Mouse (Mus musculus): ENCODE data around the gene Mroh2a. TPM values are rescaled to one million over a fixed set of nuclear protein-coding genes. Genes with fewer than 3 reads are reported as not detected.
A peak's percentile ranks its signal among the peaks of the same experiment; 100 is the strongest.

The Mroh2a gene
- polyA plus RNA-seq, 1 experiment = 0.42 TPM

DNA sequence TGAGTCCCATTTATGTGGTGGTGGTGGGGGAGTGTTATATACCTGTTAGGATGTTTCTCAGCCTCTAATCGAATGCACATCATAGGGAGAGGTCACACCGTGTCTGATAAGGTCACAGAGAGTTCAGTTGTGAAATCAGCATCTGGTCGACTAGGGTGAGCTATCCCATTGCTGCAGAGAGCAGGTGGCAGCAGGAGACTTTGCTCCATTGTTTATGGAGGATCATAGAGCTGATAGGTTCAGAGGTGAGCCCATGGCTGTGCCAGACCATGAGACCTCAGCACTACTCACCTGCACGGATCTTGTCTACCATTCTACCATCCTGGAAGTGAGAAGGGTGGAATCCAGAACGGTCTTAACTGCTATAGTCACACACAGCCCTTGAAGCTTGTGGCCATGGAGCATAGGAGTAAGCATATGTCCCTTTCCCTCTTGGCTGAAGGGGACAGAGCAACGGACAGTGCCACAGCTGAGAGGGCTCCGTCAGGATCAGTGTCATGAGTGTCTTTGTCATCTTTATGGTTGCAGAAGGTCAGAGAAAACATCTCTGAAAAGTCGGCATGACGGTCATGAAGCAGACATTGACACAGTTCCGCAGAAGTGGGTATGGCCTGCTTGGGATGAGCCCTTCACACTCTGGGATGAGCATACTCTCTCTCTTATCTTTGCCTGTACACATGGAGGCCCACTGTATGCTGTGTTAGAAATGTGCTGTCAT is 57.6 kb downstream of the Mroh2a start:
- Histone ChIP-seq H3K4me1 (ENCODE audit: control insufficient read depth, insufficient read depth, insufficient read length) (peaks cover 4% of the 10 kb centered on the region; the same call in 1 of the 2 replicates), H3K27me3 (ENCODE audit: control insufficient read depth, insufficient read depth, low read length) (no peaks in the 10 kb centered on the region), H3K4me3 (ENCODE audit: extremely low read depth, insufficient read depth, insufficient read length) (no peak overlapping the region), H3K27ac (ENCODE audit: insufficient read depth, low read length) (no peak overlapping the region), H3K36me3 (ENCODE audit: control insufficient read depth, insufficient read depth, low read length) (no peaks in the 10 kb centered on the region)
- 62% methylated on average over 10 of the region's 10 CpGs for WGBS
- no peak for DNase-seq (ENCODE audit: low read depth in 1 of 2, low spot score in 2 of 2)
- TF ChIP-seq CTCF (IDR thresholded peaks at IDR 0.05; ENCODE audit: extremely low read depth, insufficient read depth, insufficient read length, insufficient replicate concordance) (no peak), POLR2A (IDR thresholded peaks at IDR 0.05; ENCODE audit: low read depth, low read length) (no peak)

DNA sequence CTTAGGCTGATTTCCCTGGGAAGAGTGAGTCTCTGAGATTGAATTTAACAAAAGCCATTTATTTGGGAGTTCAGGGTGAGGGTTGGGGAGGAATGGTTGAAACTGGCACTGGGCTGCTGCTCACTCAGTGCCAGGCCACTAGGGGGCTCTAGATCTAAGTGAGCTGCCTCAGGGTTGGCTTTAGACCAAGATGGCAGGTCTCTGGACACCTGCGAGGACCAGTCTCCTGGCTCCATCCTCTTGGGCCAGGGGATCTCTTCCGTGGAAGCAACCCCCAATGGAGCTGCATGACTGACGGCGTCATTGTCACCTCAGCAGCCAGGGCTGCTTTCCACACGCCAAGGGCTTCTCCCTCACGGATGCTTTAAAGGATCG is 58.1 kb downstream of the Mroh2a start:
- H3K27me3 ChIP-seq (ENCODE audit: control insufficient read depth, insufficient read depth, low read length) = no peaks in the 10 kb centered on the region
- H3K27ac ChIP-seq (ENCODE audit: insufficient read depth, low read length) = no peak overlapping the region
- peaks cover 4% of the 10 kb centered on the region; the same call in 1 of the 2 replicates for H3K4me1 ChIP-seq (ENCODE audit: control insufficient read depth, insufficient read depth, insufficient read length)
- H3K4me3 ChIP-seq (ENCODE audit: extremely low read depth, insufficient read depth, insufficient read length) = no peak overlapping the region
- no peak for DNase-seq (ENCODE audit: low read depth in 1 of 2, low spot score in 2 of 2)
- H3K36me3 ChIP-seq (ENCODE audit: control insufficient read depth, insufficient read depth, low read length) = no peaks in the 10 kb centered on the region
- WGBS = 64% methylated on average over 7 of the region's 7 CpGs
- no peak for TF ChIP-seq POLR2A (IDR thresholded peaks at IDR 0.05; ENCODE audit: low read depth, low read length)
- no peak for TF ChIP-seq CTCF (IDR thresholded peaks at IDR 0.05; ENCODE audit: extremely low read depth, insufficient read depth, insufficient read length, insufficient replicate concordance)

DNA sequence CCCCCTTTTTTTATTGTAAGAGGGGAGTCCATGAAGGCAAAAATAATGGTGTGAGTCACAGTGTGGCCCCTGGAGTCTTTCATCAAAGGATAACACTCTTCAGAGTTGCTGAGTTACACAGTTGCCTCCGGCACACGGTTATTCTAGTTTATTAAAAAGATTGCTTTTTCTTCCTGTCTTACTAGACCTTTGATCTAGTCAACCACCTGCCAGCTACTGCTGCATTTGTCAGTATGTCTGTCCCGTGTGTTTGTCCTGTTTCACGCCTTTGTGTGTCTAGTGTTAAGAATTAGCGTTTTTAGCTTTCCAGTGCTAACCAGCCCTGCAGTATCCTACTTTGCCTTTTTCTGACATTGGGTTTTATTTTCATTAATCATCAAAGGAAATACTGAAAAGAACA is 58.9 kb downstream of the Mroh2a start:
- Histone ChIP-seq H3K27ac (ENCODE audit: insufficient read depth, low read length) (no peak overlapping the region), H3K36me3 (ENCODE audit: control insufficient read depth, insufficient read depth, low read length) (no peaks in the 10 kb centered on the region), H3K4me1 (ENCODE audit: control insufficient read depth, insufficient read depth, insufficient read length) (peaks cover 4% of the 10 kb centered on the region; the same call in 1 of the 2 replicates), H3K4me3 (ENCODE audit: extremely low read depth, insufficient read depth, insufficient read length) (no peak overlapping the region), H3K27me3 (ENCODE audit: control insufficient read depth, insufficient read depth, low read length) (no peaks in the 10 kb centered on the region)
- TF ChIP-seq CTCF (IDR thresholded peaks at IDR 0.05; ENCODE audit: extremely low read depth, insufficient read depth, insufficient read length, insufficient replicate concordance) (no peak), POLR2A (IDR thresholded peaks at IDR 0.05; ENCODE audit: low read depth, low read length) (no peak)
- no peak for DNase-seq (ENCODE audit: low read depth in 1 of 2, low spot score in 2 of 2)
- WGBS = 64% methylated on average over 5 of the region's 5 CpGs

DNA sequence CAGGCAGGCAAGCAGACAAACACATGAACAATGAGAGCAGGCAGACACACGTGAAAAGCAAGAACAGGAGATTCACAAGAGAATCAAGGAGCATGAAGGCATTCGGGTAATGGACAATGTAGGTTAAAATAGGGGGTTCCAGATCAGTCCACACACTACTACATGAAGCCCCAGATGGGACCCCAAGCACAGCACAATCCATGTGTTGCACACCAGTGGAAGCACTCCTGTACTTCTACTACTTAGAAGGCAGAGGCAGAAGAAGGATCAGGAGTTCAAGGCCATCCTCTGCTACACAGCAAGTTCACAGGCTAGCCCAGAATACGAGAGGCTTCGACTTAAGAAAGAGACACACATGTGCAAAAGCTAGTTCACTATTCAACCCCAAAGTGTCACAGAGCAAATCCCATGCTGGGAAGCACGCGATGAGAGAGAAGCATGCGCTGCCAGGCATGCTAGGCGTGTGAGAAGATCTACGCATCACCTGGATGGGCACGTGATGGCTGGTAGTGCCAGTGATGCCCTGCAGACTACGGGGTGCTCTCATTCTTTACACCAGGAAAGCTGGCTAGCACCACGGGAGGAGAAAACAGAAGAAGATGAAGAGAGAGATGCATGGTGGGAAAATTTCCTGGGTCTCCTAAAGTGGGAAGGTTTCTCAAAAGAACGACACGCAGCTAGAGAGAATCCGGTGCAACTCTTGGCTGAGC is 59.5 kb downstream of the Mroh2a start:
- Histone ChIP-seq H3K27ac (ENCODE audit: insufficient read depth, low read length) (no peak overlapping the region), H3K36me3 (ENCODE audit: control insufficient read depth, insufficient read depth, low read length) (no peaks in the 10 kb centered on the region), H3K27me3 (ENCODE audit: control insufficient read depth, insufficient read depth, low read length) (no peaks in the 10 kb centered on the region), H3K4me3 (ENCODE audit: extremely low read depth, insufficient read depth, insufficient read length) (no peak overlapping the region), H3K4me1 (ENCODE audit: control insufficient read depth, insufficient read depth, insufficient read length) (peaks cover 4% of the 10 kb centered on the region; the same call in 1 of the 2 replicates)
- 82% methylated on average over 15 of the region's 15 CpGs for WGBS
- no peak for TF ChIP-seq POLR2A (IDR thresholded peaks at IDR 0.05; ENCODE audit: low read depth, low read length)
- TF ChIP-seq CTCF (IDR thresholded peaks at IDR 0.05; ENCODE audit: extremely low read depth, insufficient read depth, insufficient read length, insufficient replicate concordance) = no peak
- DNase-seq (ENCODE audit: low read depth in 1 of 2, low spot score in 2 of 2) = no peak

DNA sequence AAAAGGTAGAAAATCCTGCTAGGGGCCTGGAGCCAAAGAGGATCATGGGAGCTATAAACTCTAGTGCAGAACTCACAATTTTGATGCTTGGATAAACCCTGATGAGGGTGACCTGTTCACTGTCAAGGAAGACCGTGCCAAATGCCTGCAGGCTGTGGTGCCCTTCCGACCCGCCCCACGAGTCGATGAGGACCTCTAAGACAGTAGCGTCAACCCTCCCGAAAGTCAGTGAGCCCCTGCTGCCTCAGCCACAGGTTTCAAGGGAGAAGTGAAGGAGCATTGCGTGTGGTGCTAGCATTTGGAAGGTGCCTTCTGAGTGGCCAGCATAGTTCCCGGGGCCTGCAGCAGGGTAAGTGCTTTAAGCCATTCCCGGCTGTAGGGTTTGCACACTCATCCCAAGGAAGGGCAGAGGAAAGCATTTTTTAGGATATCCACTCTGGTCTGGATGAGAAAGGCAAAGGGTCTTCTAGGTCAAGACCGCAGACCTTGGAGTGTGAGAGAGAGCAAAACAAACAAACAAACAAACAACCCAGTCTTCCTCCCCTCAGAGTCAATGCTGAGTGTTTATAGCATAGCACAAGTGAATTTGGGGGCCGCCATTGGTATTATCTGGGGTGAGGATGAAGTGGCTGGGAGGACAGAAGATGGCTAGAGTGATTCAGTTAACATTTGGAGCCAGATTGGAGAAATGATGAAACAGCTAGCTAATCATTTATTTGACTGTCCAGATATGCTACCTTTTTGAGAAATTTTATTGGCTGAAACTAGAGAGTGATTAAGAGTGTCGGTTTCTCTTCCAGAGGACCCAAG is 60.3 kb downstream of the Mroh2a start:
- no peak for DNase-seq (ENCODE audit: low read depth in 1 of 2, low spot score in 2 of 2)
- Histone ChIP-seq H3K27me3 (ENCODE audit: control insufficient read depth, insufficient read depth, low read length) (no peaks in the 10 kb centered on the region), H3K4me3 (ENCODE audit: extremely low read depth, insufficient read depth, insufficient read length) (no peak overlapping the region), H3K4me1 (ENCODE audit: control insufficient read depth, insufficient read depth, insufficient read length) (peaks cover 4% of the 10 kb centered on the region; the same call in 1 of the 2 replicates), H3K27ac (ENCODE audit: insufficient read depth, low read length) (no peak overlapping the region), H3K36me3 (ENCODE audit: control insufficient read depth, insufficient read depth, low read length) (no peaks in the 10 kb centered on the region)
- 70% methylated on average over 13 of the region's 13 CpGs for WGBS
- TF ChIP-seq POLR2A (IDR thresholded peaks at IDR 0.05; ENCODE audit: low read depth, low read length) (no peak), CTCF (IDR thresholded peaks at IDR 0.05; ENCODE audit: extremely low read depth, insufficient read depth, insufficient read length, insufficient replicate concordance) (no peak)

DNA sequence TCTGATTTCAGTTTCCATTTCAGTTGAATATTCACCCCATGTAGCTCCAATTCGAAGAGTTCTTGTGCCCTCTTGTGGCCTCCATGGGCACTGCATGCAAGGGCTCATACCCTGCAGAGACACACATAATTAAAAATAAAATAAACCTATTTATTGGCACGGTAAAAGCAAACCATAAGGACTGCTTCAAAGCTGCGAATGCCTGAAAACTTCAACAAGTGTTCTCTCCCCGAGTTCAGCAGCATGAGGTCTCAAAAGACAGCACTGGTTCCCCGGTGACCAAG is 60.9 kb downstream of the Mroh2a start:
- no peaks in the 10 kb centered on the region for H3K36me3 ChIP-seq (ENCODE audit: control insufficient read depth, insufficient read depth, low read length)
- TF ChIP-seq POLR2A (IDR thresholded peaks at IDR 0.05; ENCODE audit: low read depth, low read length) (no peak), CTCF (IDR thresholded peaks at IDR 0.05; ENCODE audit: extremely low read depth, insufficient read depth, insufficient read length, insufficient replicate concordance) (no peak)
- H3K4me1 ChIP-seq (ENCODE audit: control insufficient read depth, insufficient read depth, insufficient read length) = peaks cover 4% of the 10 kb centered on the region; the same call in 1 of the 2 replicates
- 26% methylated on average over 5 of the region's 5 CpGs for WGBS
- DNase-seq (ENCODE audit: low read depth in 1 of 2, low spot score in 2 of 2) = peak in 1 of 2 experiments; percentile 43
- no peak overlapping the region for H3K4me3 ChIP-seq (ENCODE audit: extremely low read depth, insufficient read depth, insufficient read length)
- no peaks in the 10 kb centered on the region for H3K27me3 ChIP-seq (ENCODE audit: control insufficient read depth, insufficient read depth, low read length)
- H3K27ac ChIP-seq (ENCODE audit: insufficient read depth, low read length) = no peak overlapping the region
